Mouse (Mus musculus) lung, postnatal 36 days (tissue): ENCODE results near the gene Evi2b.

Source experiments
- DNase-seq: peaks from one replicate; pipeline ENCODE4 v3.0.0; 2022; ENCODE audit warnings: mixed read lengths

The Evi2b gene

DNA sequence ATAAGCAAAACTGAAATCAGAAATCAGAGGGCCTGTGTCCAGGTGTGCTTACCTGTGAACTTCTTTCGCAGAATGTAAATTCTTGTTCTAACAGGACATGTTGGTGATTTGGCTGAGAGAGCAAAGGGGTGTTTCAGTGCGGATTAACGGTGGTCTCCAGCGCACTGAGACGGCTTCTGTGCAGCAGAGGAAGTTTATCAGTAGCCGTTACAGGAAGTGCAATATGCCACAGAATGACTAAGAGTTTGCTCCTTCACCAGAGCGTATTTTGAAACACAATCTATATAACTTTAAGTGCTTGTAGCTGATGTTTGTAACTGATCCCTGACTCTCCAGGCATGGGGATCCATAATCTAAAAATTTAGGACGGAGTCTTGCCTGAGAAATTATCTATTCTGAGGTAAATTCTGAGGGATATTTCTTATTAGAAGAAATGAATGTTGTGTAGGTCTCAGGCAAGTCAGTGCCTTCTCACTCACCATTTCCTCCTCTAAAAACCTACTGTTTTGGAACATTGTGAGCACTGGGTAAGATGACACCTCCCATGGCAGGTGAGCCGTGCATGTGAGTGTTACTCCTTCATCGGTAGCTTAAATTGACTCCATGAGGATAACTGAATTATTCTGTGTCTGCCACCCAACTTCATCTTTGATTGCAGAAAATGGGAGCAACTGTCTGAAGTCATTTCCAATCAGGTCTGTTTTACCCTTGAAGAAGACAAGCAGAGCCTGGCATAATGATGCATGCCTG, at the start of gene Evi2b:
TSS of gene Evi2b (minus strand) at position 203 of the 750 bp plus-strand sequence.
- peak; percentile 47 for DNase-seq

GRCm38 (mm10) chr11:79570319-79570718, 46.8 kb upstream of the Evi2b start:
- no peak for DNase-seq

DNA sequence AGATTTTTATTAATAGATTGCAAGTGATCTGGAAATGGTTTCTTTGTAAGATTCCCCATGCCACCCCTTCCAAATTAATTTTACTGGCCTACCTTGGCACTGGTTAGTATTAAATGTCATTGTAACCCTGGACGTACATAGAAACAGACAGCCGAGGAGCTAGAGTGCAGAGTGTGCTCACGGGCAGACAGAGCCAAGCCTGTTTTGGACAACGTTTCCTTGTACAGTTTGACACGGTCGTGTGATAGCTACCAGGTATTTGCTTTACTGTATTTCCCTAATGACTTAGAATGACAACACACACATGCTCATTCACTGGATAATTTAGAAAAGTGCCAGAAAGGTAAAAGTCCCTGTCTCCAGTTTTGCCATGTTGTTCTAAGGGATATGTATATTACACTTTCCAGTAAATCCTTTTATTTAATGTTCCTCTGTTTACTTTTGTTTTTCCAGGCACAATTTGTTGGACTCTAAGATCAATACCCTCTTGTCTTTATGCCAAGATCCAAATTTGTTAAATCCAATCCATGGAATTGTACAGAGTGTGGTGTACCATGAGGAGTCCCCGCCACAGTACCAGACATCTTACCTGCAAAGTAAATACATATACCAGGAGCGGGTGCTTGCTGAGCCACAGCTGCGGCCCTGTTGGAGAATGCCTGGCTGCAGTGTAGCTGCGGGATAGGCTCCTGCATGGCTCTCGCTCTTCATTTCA, 44.8 kb upstream of the Evi2b start:
- DNase-seq = no peak

DNA sequence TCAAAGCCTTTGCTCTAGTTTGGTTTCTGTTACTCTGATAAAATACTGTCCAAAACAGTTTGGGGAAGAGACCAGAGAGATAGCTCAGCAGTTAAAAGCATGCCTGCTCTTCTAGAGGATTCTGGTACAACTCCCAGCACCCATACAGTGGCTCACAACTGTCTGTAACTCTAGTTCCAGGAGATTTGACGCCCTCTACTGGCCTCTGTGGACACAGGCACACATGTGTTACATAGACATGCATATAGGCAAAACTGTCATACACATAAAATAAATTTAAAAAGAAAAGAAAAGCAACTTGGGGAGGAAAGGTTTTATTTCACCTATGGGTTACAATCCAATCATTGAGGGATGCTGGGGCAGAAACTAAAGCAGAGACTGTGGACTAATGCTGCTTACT, 43.4 kb upstream of the Evi2b start:
- DNase-seq = no peak

GRCm38 (mm10) chr11:79563493-79563892, 39.9 kb upstream of the Evi2b start:
- DNase-seq = no peak

- DNase-seq = no peak
These were observed 37.0 kb upstream of the Evi2b start for GRCm38 (mm10) chr11:79560536-79560935.

DNA sequence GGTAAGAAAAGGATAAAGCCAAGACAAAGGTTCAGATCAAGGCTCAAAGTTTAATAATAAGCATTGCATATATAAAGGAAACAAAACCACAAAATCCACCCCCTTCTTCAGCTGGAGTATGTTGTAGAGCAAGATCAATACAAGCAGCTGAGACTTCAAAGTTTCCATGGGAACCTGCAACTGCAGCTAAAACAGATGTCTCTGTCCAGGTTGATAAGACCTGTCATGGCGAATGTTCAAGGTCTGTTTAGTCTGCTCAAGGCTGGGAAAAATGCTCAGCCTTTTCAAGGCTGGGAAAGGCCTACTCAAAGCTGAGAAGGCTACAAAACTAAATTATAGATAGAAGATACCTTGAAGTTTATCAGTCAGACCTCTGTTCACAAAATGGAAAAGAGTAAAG, 29.1 kb upstream of the Evi2b start:
- no peak for DNase-seq

- DNase-seq = no peak
These were observed 12.7 kb upstream of the Evi2b start for GRCm38 (mm10) chr11:79536293-79536692.

GRCm38 (mm10) chr11:79535554-79535953, 12.0 kb upstream of the Evi2b start:
- no peak for DNase-seq

DNA sequence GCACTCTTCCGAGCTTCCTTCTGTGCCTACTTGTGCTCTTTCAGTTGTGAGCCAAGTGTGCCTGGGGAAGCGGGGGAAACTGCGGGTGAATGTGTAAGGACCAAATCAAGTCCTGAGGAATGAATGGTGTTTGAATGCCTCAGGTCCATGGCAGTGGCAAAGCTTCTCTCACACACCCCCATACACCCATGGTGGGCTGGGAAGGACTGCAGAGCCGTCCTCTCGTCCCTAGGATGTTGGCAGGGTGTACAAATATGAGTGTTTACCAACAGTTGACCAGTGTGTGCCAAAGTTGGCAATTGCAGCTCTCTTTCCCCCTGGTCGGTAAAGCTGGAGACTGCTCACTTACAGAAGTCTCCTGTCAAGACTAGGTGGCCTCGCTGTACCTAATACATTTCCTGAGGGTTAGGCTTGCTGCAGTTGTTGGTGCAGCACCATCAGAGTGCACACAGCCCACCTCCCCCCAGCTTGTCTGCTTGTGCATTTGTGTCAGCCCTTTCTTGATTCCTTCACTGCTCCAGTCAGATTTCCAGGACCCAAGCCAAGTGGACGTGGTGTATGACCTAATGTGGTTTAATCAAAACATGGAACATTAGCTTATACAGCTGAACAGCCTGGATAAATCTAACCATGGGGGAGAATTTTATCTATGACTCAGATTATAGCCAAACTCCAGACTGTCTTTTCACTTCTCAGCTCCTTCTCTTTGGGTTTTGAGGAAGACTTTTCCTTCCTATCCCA, 10.6 kb upstream of the Evi2b start:
- DNase-seq = peak; percentile 58

- DNase-seq = no peak
These were observed 9.7 kb upstream of the Evi2b start for GRCm38 (mm10) chr11:79533311-79533710.

GRCm38 (mm10) chr11:79531485-79531884, 7.9 kb upstream of the Evi2b start:
- no peak for DNase-seq

DNA sequence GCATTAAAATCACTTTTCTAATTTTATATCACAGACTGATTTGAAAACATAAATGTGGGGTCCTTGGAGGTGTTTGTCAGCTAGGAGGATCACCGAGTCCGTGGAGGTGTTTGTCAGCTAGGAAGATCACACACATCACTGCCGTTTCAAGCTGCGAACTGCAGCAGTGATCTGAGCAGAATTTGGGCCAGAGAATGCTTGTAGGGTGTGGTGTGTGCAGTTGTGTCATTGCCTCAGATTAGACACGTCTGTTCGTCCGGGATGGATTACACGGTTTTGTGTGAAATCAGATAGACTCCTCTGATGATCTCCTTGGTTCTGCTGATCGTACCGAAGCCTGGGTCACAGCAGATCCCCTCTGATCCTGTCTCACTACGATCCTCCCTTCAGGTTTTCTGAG, 7.2 kb upstream of the Evi2b start:
- DNase-seq = no peak

GRCm38 (mm10) chr11:79530333-79530761, 6.8 kb upstream of the Evi2b start, which contains the start of the genes Evi2 and Evi2a:
TSS of gene Evi2 (minus strand) at chr11:79530589.
TSS of gene Evi2a (minus strand) at chr11:79530609.
- peak; percentile 64 for DNase-seq

DNA sequence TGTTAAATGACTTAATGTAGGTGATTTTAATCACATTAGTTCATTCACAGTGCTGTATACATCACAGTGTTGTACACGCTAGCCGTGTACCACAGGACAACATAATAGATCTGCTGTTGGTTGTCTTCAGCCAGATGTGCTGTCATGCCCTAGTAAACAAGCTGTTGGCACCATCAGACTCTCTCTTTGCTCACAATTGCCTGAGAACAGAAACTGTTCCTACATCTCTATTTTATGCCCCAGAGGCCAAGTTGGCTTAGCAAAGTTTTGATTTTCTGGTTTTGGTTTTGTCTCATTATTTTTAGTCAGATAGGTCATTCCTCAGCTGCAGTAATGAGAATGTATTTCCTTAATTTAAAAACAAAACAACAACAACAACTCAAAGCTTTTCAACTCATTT, 6.2 kb upstream of the Evi2b start:
- no peak for DNase-seq

- no peak for DNase-seq
These were observed 5.7 kb upstream of the Evi2b start for GRCm38 (mm10) chr11:79529226-79529625.

- no peak for DNase-seq
These were observed 5.0 kb upstream of the Evi2b start for GRCm38 (mm10) chr11:79528601-79529000.

DNA sequence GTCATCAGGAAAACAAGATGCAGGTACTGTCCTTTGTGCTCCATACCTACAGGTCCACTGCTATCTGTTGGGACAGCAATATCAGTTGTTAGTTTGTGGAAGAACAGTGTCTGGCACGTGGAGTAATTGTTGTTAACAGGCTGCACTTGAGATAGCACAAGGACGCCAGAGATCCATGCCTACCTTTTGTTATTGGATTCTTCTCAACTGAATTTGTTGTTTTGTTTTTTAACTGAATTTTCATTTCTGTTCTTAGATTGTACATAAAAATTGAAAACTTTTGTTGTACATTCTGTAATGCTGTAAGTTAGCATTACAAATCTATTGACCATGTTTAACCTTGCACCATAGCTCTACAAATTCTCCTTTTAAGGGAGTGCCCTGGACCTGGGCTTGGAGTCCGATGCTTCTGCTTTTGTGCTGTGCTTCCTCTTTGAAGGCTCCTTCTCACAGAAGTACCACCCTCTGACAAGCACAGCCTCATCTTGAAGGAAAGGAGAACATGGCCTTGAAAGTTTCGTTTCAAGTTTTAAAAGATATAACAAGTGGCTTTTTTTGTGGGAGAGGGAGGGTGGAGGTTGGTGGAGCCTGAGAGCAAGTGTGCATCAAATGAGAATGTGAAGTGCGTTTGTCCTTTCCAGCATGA, 4.3 kb upstream of the Evi2b start:
- DNase-seq = peak; percentile 69

DNA sequence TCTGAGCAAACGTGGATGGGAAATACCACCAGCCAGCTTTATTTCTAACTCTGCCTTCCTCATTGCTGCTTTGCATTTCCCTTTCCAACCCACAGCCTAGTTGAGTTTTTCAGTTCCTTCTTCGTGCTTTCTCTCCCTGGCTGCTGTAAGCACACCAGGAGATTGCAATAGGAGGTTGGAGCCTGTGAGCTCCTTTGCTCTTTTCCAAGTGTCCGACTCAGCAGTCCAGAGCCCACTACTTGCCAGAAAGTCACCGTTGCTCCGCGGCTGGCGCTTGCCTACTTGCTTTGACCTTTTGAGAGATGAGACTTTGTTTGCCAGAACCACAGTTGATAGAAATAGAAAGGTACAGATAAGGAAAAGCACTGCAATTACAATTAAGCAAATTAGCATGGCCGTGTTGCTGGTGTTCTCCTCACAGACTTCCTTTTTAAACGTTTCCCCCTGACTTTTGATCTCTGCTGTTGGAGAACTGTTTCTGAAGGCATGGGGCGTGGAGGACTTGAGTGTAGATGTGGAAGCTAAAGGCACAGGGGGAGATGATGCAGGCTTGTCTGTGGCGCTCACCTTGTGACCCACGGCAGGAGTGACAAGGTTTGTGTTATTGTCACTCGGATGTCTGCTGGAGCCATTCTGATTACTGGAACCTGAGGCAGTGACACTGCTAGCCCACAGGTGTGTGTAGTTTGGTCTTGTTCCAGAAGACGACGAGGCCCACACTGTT, 3.6 kb upstream of the Evi2b start:
- peak; percentile 45 for DNase-seq

- DNase-seq = no peak
These were observed 3.0 kb upstream of the Evi2b start for GRCm38 (mm10) chr11:79526549-79526948.

DNA sequence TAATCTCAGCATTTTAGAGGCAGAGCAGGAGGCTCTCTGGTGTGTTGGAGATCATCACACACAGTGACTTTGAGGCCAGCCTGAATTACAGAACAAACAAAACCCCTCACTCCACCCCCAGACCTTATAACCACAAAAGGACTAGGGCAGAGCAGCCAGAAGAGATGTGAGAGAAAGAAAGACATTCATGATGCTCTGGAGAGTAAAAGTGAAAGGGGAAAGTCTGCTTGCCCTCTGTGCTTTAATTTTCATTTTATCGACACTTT, 681 bp upstream of the Evi2b start:
- DNase-seq = no peak

GRCm38 (mm10) chr11:79522944-79523343, 618 bp downstream of the Evi2b start:
- no peak for DNase-seq

DNA sequence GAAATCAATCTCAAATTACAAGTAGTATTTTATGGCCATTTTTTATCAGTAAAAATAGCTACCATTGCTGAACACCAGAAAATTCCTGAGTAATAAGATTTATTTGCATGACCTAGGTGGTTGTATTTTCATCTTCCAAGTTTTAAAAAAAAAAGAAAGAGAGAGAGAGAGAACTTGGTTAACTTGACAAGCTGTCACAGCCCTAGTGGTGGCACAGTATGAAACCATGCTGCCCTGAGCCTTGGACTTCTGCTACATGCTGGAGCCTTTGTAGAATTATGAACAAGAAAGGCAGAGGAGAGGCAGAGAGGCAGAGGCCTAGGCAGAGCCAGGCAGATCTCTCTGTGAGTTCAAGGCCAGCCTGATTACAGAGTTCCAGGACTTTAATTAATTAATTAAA, 1.6 kb downstream of the Evi2b start:
- no peak for DNase-seq
